Mouse (Mus musculus) CD4-positive naive resting alpha-beta T cell, adult 57 days (primary cell): Measurements from ENCODE around the gene Bglap3. TPM values are rescaled to one million over a fixed set of nuclear protein-coding genes. Genes with fewer than 3 reads are reported as not detected.

ENCODE experiments used
- total RNA-seq: library from RNA; stranded (reverse); gene quantifications from one replicate; pipeline ENCODE4 v1.2.4, GENCODE M21; 2023

Gene Bglap3
- not detected for total RNA-seq

GRCm38 (mm10) chr3:88372643-88373042 lies at the start of gene Bglap3:
TSS of gene Bglap3 (minus strand) at chr3:88372743.

GRCm38 (mm10) chr3:88409741-88410644 lies 37.5 kb upstream of the Bglap3 start, which contains the start of gene Pmf1:
TSS of gene Pmf1 (minus strand) at chr3:88410331.

GRCm38 (mm10) chr3:88384364-88384763 lies 11.8 kb upstream of the Bglap3 start, which contains the start of gene Bglap:
TSS of gene Bglap (minus strand) at chr3:88384464.

GRCm38 (mm10) chr3:88378599-88378998 lies 6.1 kb upstream of the Bglap3 start, which contains the start of gene Bglap2:
TSS of gene Bglap2 (minus strand) at chr3:88378699.

GRCm38 (mm10) chr3:88364337-88364736 lies 8.2 kb downstream of the Bglap3 start, which contains the start of gene Paqr6:
TSS of gene Paqr6 (plus strand) at chr3:88364584.

GRCm38 (mm10) chr3:88336058-88337013 lies 36.2 kb downstream of the Bglap3 start, which contains the start of the genes Tmem79 and Smg5:
TSS of gene Tmem79 (minus strand) at chr3:88336148.
TSS of gene Smg5 (plus strand) at chr3:88336260.

GRCm38 (mm10) chr3:88324951-88325405 lies 47.6 kb downstream of the Bglap3 start, which contains the start of gene Glmp:
TSS of gene Glmp (plus strand) at chr3:88325023.

Other genes starting within 250 kb of the Bglap3 start
- gene Mef2d, start 230.4 kb downstream of the Bglap3 start, total RNA-seq: 345 TPM
- not detected for gene Rhbg, start 118.0 kb downstream of the Bglap3 start, total RNA-seq
- not detected for gene Gm38392, start 85.5 kb downstream of the Bglap3 start, total RNA-seq
- gene Tsacc, start 75.7 kb downstream of the Bglap3 start, total RNA-seq: 4.2 TPM
- gene Cct3, start 75.6 kb downstream of the Bglap3 start, total RNA-seq: 188 TPM
- 116 TPM for gene Glmp, start 47.7 kb downstream of the Bglap3 start, total RNA-seq
- 2.6 TPM for gene Tmem79, start 36.6 kb downstream of the Bglap3 start, total RNA-seq
- 136 TPM for gene Smg5, start 36.5 kb downstream of the Bglap3 start, total RNA-seq
- gene Paqr6, start 8.2 kb downstream of the Bglap3 start, total RNA-seq: 3.7 TPM
- not detected for gene Bglap2, start 6.0 kb upstream of the Bglap3 start, total RNA-seq
- not detected for gene Bglap, start 11.7 kb upstream of the Bglap3 start, total RNA-seq
- 42.3 TPM for gene Pmf1, start 37.6 kb upstream of the Bglap3 start, total RNA-seq
- 16.3 TPM for gene Slc25a44, start 52.4 kb upstream of the Bglap3 start, total RNA-seq
- 98.8 TPM for gene Sema4a, start 88.4 kb upstream of the Bglap3 start, total RNA-seq
- gene Lmna, start 137.2 kb upstream of the Bglap3 start, total RNA-seq: 27.9 TPM
- 3.0 TPM for gene Mex3a, start 159.7 kb upstream of the Bglap3 start, total RNA-seq
- gene Rab25, start 175.6 kb upstream of the Bglap3 start, total RNA-seq: not detected
- gene Lamtor2, start 180.3 kb upstream of the Bglap3 start, total RNA-seq: 78.7 TPM
- 50.1 TPM for gene Ubqln4, start 181.0 kb upstream of the Bglap3 start, total RNA-seq
- 78.1 TPM for gene Ssr2, start 203.1 kb upstream of the Bglap3 start, total RNA-seq
- 165 TPM for gene Arhgef2, start 233.2 kb upstream of the Bglap3 start, total RNA-seq